Mouse (Mus musculus) liver, embryonic 14.5 days (tissue): Measurements from ENCODE around the gene Tstd2. TPM values are rescaled to one million over a fixed set of nuclear protein-coding genes. Genes with fewer than 3 reads are reported as not detected.

ENCODE experiments used
- ATAC-seq: fragments of 200-750 bp; cut with Nextera tagmentation; 2 replicates; pipeline ENCODE4 v1.8.0; 2017; ENCODE audit warnings: moderate number of reproducible peaks, mild to moderate bottlenecking, moderate library complexity; ENCODE audit not compliant: insufficient read depth
- DNase-seq, 3 experiments: peaks; one replicate each; pipeline ENCODE4 v3.0.0-alpha.2; 2012 to 2013; ENCODE audit warnings: low read depth in 3 of 3, low spot score in 3 of 3
- H3K27ac ChIP-seq: fragments of 300-500 bp; sonication (generic); 2 replicates; pipeline ENCODE4 v1.5.1; 2014; ENCODE audit warnings: moderate library complexity, mild to moderate bottlenecking, control low read depth, inconsistent platforms
- H3K27me3 ChIP-seq: fragments of 300-500 bp; sonication (generic); 2 replicates; pipeline ENCODE4 v1.6.1; 2014; ENCODE audit warnings: mild to moderate bottlenecking, low read length, moderate library complexity; ENCODE audit not compliant: control insufficient read depth, insufficient read depth
- H3K36me3 ChIP-seq: fragments of 300-500 bp; sonication (generic); replicated peaks from 2 replicates; pipeline ENCODE4 v1.6.1; 2014; ENCODE audit warnings: low read depth; ENCODE audit not compliant: control insufficient read depth, insufficient read depth
- H3K4me1 ChIP-seq, 2 experiments: fragments of 200-500 bp in 1 of 2; fragments of 300-500 bp in 1 of 2; sonication (generic) in 1 of 2; replicated peaks; 2 replicates each; pipeline ENCODE4 v1.6.1; 2012 to 2014; ENCODE audit warnings: antibody characterized with exemption in 1 of 2, inconsistent platforms in 1 of 2, low read length in 1 of 2; ENCODE audit not compliant: control insufficient read depth in 2 of 2, insufficient read depth in 2 of 2
- H3K4me2 ChIP-seq: fragments of 300-500 bp; sonication (generic); 2 replicates; pipeline ENCODE4 v1.6.1; 2014; ENCODE audit warnings: low read depth, mild to moderate bottlenecking, control low read depth, moderate library complexity
- H3K4me3 ChIP-seq, 2 experiments: fragments of 200-500 bp in 1 of 2; fragments of 300-500 bp in 1 of 2; sonication (generic) in 1 of 2; 2 replicates each; pipeline ENCODE4 v1.5.1; 2012 to 2014; ENCODE audit warnings: low read depth in 2 of 2, low read length in 2 of 2, mild to moderate bottlenecking in 2 of 2, control low read depth in 1 of 2, inconsistent platforms in 1 of 2, moderate library complexity in 1 of 2; ENCODE audit not compliant: insufficient read depth in 1 of 2
- H3K9ac ChIP-seq: fragments of 300-500 bp; sonication (generic); replicated peaks from 2 replicates; pipeline ENCODE4 v1.6.1; 2014; ENCODE audit warnings: mild to moderate bottlenecking, control low read depth, moderate library complexity
- H3K9me3 ChIP-seq: fragments of 300-500 bp; sonication (generic); 2 replicates; pipeline ENCODE4 v1.6.1; 2016; ENCODE audit warnings: low read length, mixed read lengths; ENCODE audit not compliant: control insufficient read depth
- CTCF ChIP-seq: IDR thresholded peaks from 2 replicates; pipeline ENCODE4 v1.5.1; 2016; ENCODE audit warnings: antibody characterized with exemption, low read depth, control low read depth
- EP300 ChIP-seq: IDR thresholded peaks from 2 replicates; pipeline ENCODE4 v1.6.1; 2016; ENCODE audit warnings: antibody characterized with exemption, low read depth
- WGBS: fragments of 180-500 bp; shearing (Covaris S2); extraction: QIAGEN DNeasy Blood & Tissue Kit; methylation state at CpG from one replicate; pipeline ENCODE4 v1.1.7; 2014; ENCODE audit not compliant: insufficient replicate concordance; 5-methylcytosine and 5-hydroxymethylcytosine counted together
- polyA plus RNA-seq, 2 experiments: library from polyadenylated mRNA; depleted of rRNA in 1 of 2; stranded (reverse) in 1 of 2; unstranded in 1 of 2; fragments of >200 nt; fragmentation: Nextera tagmentation in 1 of 2; extraction: Ambion mirVana in 1 of 2; gene quantifications; 2 replicates each; pipeline versions ENCODE4 v1.2.1 to v1.2.3; 2012 to 2014

Gene Tstd2
- polyA plus RNA-seq, 2 experiments = 3.8 to 6.0 TPM

DNA sequence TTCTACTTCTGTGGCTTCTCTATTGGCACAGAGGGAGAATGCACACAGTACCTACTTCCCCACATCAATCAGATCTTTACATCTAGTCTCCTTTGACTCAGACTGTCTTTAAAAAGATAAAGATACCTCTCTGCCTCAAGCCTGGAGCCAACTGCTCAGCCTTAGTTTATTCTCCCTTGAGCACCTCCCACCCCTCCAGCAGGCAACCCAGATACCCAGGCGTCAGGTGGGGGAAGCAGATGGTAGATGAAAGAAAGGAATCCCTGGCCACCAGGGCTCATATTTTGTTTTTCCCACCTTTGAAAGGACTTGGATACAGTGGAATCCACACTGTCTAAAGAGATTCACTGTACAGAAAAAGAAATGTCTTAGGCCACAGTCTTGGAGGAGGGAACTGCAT lies 69.9 kb downstream of the Tstd2 start:
- DNase-seq (no peak), ATAC-seq (no peak; the same call in 1 of the 2 replicates)
- H3K9ac ChIP-seq = no peak overlapping the region
- no peak overlapping the region for H3K4me3 ChIP-seq
- TF ChIP-seq CTCF (no peak), EP300 (no peak)
- H3K36me3 ChIP-seq = peaks cover 71% of the 10 kb centered on the region
- 50% methylated on average over 1 of the region's 1 CpGs for WGBS
- H3K27ac ChIP-seq = no peak overlapping the region
- H3K4me1 ChIP-seq = no peaks in the 10 kb centered on the region
- H3K4me2 ChIP-seq = no peak overlapping the region
- no peaks in the 10 kb centered on the region for H3K27me3 ChIP-seq
- no peaks in the 10 kb centered on the region for H3K9me3 ChIP-seq

DNA sequence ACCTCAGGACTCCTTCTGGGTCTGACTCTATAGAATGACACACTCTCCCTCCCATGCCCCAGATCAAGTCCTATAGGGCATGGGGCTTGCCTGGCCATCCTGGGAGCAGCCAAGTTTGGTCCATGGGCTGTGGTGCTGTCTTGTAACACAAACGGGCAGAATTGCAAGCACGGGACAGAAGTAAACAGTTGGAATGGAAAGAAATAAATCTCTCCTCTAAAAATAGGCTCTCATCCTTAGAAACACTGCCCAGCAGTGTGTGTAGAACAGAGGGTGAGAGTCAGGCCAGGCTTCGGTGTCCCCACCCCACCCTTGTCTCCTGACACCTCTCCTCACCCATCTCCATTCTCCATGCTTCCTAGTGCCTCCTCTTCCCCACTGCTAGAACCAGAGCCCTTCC lies 70.4 kb downstream of the Tstd2 start:
- Histone ChIP-seq H3K27me3 (no peaks in the 10 kb centered on the region), H3K9me3 (no peaks in the 10 kb centered on the region), H3K4me1 (no peaks in the 10 kb centered on the region), H3K36me3 (peaks cover 76% of the 10 kb centered on the region), H3K9ac (no peak overlapping the region), H3K4me2 (no peak overlapping the region), H3K27ac (no peak overlapping the region), H3K4me3 (no peak overlapping the region)
- DNase-seq (no peak), ATAC-seq (no peak)
- TF ChIP-seq EP300 = no peak
- TF ChIP-seq CTCF = no peak
- WGBS = 73% methylated on average over 3 of the region's 3 CpGs

DNA sequence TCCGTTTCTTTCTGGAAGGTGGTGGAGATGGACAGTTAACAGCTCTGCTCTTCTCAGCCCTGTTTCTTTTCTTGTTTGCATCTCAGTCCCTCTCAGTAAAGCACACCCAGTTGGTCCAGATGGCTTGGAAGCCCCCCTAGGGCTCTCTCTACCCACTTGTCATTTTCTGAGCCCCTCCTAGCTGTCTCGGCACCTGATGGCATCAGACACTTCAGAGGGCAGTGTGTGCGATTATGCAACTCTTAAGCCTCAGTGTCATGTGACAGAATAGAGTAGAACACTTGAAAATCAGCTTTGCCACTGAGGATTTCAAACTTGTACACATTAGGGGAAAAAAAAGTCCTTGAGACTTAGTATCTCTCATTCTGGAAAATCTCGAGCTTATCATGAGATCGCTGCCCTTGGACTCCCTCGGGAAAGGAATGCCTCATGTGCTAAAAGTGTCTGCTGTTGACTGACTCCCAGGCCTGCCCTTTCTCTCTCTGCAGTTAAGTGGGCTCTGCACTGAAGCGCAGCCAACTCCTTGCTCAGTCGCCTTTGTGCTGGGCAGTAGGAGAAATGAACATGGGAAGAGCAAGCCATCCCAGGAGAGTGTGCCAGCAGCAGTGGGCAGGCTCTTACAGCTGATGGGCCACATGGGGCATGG lies 72.7 kb downstream of the Tstd2 start:
- TF ChIP-seq CTCF = no peak
- ATAC-seq (no peak), DNase-seq (no peak)
- Histone ChIP-seq H3K9me3 (no peaks in the 10 kb centered on the region), H3K4me1 (peaks cover 0 to 4% of the 10 kb centered on the region in 2 experiments; a peak in 1 of 4 replicates), H3K27ac (no peak overlapping the region), H3K27me3 (no peaks in the 10 kb centered on the region), H3K4me2 (no peak overlapping the region), H3K4me3 (no peak overlapping the region), H3K36me3 (peaks cover 85% of the 10 kb centered on the region), H3K9ac (no peak overlapping the region)
- 77% methylated on average over 8 of the region's 8 CpGs for WGBS

DNA sequence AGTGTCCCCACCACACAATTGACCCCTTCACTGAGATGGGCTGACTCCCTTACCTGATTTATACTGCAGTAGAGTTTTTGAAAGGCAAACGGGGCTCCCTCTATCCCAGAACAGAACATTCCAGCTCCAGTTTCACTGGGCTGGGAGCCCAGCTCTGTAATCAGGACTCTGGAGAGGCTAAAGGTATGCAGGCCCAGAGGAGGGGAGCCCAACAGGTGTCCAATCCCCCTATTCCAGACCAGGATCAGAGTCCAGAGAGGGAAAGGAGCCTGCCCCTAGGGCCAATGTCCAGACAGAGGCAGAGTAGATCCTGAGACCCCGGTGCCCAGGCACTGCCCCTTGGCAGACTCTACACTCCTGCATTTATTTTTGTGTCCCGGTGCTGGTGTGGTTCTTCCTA lies 73.5 kb downstream of the Tstd2 start:
- Histone ChIP-seq H3K36me3 (peaks cover 91% of the 10 kb centered on the region), H3K27ac (no peak overlapping the region), H3K9me3 (no peaks in the 10 kb centered on the region), H3K4me1 (peaks cover 0 to 4% of the 10 kb centered on the region in 2 experiments; a peak in 1 of 4 replicates), H3K9ac (no peak overlapping the region), H3K27me3 (no peaks in the 10 kb centered on the region), H3K4me3 (no peak overlapping the region), H3K4me2 (no peak overlapping the region)
- 84% methylated on average over 3 of the region's 3 CpGs for WGBS
- DNase-seq (no peak), ATAC-seq (no peak)
- no peak for TF ChIP-seq EP300
- no peak for TF ChIP-seq CTCF

Other genes with a start within 250 kb of the Tstd2 start
- 0.01 TPM in 2 replicates for gene Ccdc180, start 248.4 kb downstream of the Tstd2 start, polyA plus RNA-seq (2012; rRNA removed)
- 0.06 and 0.08 TPM in 2 replicates for gene Ccdc180, start 248.4 kb downstream of the Tstd2 start, polyA plus RNA-seq (2014; fragmentation: Nextera tagmentation; extraction: Ambion mirVana)
- 3.1 and 5.0 TPM in 2 replicates for gene Tdrd7, start 173.4 kb downstream of the Tstd2 start, polyA plus RNA-seq (2012; rRNA removed)
- 7.6 and 7.9 TPM in 2 replicates for gene Tdrd7, start 173.4 kb downstream of the Tstd2 start, polyA plus RNA-seq (2014; fragmentation: Nextera tagmentation; extraction: Ambion mirVana)
- 20.8 and 32.2 TPM in 2 replicates for gene Tmod1, start 99.8 kb downstream of the Tstd2 start, polyA plus RNA-seq (2012; rRNA removed)
- 41.7 and 44.8 TPM in 2 replicates for gene Tmod1, start 99.8 kb downstream of the Tstd2 start, polyA plus RNA-seq (2014; fragmentation: Nextera tagmentation; extraction: Ambion mirVana)
- 20.1 and 36.1 TPM in 2 replicates for gene Ncbp1, start 81 bp downstream of the Tstd2 start, polyA plus RNA-seq (2012; rRNA removed)
- 40.9 and 47.0 TPM in 2 replicates for gene Ncbp1, start 81 bp downstream of the Tstd2 start, polyA plus RNA-seq (2014; fragmentation: Nextera tagmentation; extraction: Ambion mirVana)
- gene Xpa, start 57.6 kb upstream of the Tstd2 start, polyA plus RNA-seq (2012; rRNA removed) = 3.1 and 8.2 TPM in 2 replicates
- gene Xpa, start 57.6 kb upstream of the Tstd2 start, polyA plus RNA-seq (2014; fragmentation: Nextera tagmentation; extraction: Ambion mirVana) = 8.7 and 8.8 TPM in 2 replicates
- gene Foxe1, start 204.9 kb upstream of the Tstd2 start, polyA plus RNA-seq (2012; rRNA removed) = 0.02 and 0.07 TPM in 2 replicates
- gene Foxe1, start 204.9 kb upstream of the Tstd2 start, polyA plus RNA-seq (2014; fragmentation: Nextera tagmentation; extraction: Ambion mirVana) = 0.06 TPM in 1 of 2 replicates, not detected in the other